Mouse (Mus musculus) lung, adult 2 months (tissue): ENCODE measurements around the gene Zswim2. TPM values are rescaled to one million over a fixed set of nuclear protein-coding genes. Genes with fewer than 3 reads are reported as not detected.

Source experiments
- DNase-seq: peaks from one replicate; pipeline ENCODE4 v3.0.0; 2022
- H3K4me1 ChIP-seq: fragments of 200-500 bp; 2 replicates; pipeline ENCODE4 v1.6.1; 2011; ENCODE audit warnings: low read length; ENCODE audit not compliant: control insufficient read depth, insufficient read depth
- H3K4me3 ChIP-seq: fragments of 200-500 bp; replicated peaks from 2 replicates; pipeline ENCODE3; 2011; ENCODE audit warnings: low read depth, mild to moderate bottlenecking, control low read depth, low read length; ENCODE audit errors: extremely low read depth
- CTCF ChIP-seq: fragments of 200-500 bp; IDR thresholded peaks from 2 replicates; pipeline ENCODE4 v1.5.1; 2011; ENCODE audit warnings: mild to moderate bottlenecking, low read length, control low read depth; ENCODE audit not compliant: insufficient read depth
- POLR2A ChIP-seq: fragments of 200-500 bp; IDR thresholded peaks from 2 replicates; pipeline ENCODE4 v1.6.1; 2011; ENCODE audit warnings: low read depth, mild to moderate bottlenecking, control low read depth, low read length, borderline replicate concordance; ENCODE audit errors: extremely low read depth
- WGBS: fragments of 180-500 bp; shearing (Covaris S2); methylation state at CpG from one replicate; pipeline ENCODE4 v1.1.7; 2018; 5-methylcytosine and 5-hydroxymethylcytosine counted together
- polyA plus RNA-seq: library from polyadenylated mRNA; depleted of rRNA; stranded (reverse); fragments of >200 nt; gene quantifications from 2 replicates; pipeline ENCODE4 v1.2.3, GENCODE M21; 2012; rRNA removed

Zswim2 gene
- polyA plus RNA-seq, 1 experiment: not detected

DNA sequence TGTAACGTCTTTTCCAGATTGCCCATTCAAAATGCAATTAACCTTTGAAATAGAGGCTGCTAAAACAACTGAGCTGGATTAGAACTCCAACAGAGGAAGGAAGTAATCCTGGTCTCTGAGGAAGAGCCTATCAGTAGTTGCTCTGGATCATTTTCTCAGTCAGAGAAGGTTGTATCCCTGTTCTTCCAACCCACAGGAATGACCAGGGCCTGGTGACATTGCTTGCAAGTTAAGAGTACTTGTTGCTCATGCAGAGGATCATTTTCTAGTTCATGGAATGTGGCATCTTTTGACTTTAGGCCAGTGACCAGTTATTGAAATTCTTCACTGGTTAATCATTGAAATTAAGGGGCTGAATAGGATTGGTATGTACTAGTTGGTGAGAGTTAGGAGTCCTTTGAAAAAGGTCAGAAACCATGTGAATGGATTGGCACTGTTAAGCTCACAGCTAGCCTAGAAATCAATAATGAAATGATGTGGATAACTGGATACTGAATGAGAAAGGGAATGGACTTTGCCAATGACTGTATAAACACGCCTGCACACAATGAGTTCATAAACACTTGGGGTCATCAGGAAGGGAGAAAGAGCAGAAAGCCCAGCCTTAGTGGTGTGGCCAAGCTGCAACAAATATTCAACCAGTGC is 39.0 kb downstream of the Zswim2 start:
- DNase-seq: no peak
- 63% methylated on average over 2 of the region's 2 CpGs for WGBS
- Histone ChIP-seq H3K4me1 (no peaks in the 10 kb centered on the region), H3K4me3 (no peak overlapping the region)
- TF ChIP-seq POLR2A (no peak), CTCF (no peak)

DNA sequence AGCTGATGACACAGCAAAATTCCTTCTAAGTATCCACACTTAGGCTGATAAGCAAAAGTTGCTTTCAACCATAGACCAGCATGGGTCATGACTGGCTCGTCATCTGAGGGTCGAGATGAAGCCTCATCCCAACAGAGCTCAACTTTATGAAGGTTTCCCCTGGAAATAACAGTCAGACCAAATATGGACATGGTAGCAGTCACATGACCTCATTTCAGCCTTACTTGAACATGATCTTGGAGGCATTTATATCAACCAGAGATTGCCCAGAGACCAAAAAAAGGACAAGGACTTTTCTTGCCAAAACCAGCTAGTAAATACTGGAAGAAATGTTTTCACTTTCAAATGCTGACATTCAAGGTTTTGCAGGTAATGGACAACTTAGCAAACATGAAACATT is 47.3 kb downstream of the Zswim2 start:
- no peak overlapping the region for H3K4me3 ChIP-seq
- no peaks in the 10 kb centered on the region for H3K4me1 ChIP-seq
- 95% methylated on average over 2 of the region's 2 CpGs for WGBS
- no peak for TF ChIP-seq POLR2A
- TF ChIP-seq CTCF: no peak
- no peak for DNase-seq

DNA sequence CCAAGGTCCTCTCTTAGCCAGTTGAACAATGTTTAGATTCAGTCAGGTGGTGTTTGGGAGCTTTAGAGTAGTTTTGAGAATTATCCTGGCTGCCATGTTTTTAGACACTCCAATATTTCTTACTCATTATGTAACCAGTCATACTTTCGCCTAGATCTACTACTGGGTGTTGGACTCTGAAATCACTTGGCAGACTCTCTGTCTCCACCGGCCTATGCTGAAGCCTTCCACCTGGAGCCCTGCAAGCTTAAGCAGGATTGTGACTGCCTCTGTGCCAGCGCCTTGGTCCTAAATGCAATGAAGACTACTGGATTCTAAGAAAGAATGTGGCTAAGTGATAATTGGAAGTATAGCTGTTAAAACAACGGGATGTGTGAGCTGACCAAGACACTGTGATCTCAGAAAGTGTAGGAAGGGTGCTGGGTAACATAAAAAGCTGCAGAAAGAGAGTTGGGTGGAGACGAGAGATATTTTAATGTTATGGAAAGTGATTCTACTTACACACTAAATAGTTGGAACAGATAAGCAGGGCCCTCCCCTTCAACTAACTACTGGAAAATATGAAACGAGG is 57.1 kb downstream of the Zswim2 start:
- DNase-seq: no peak
- H3K4me1 ChIP-seq: no peaks in the 10 kb centered on the region
- no peak for TF ChIP-seq CTCF
- TF ChIP-seq POLR2A: no peak
- 64% methylated on average over 6 of the region's 6 CpGs for WGBS
- H3K4me3 ChIP-seq: no peak overlapping the region

Other genes starting within 250 kb of the Zswim2 start
- 37.6 and 78.5 TPM in 2 replicates for gene Itgav, start 216.8 kb downstream of the Zswim2 start, polyA plus RNA-seq
- 0.18 and 0.41 TPM in 2 replicates for gene Fam171b, start 128.6 kb downstream of the Zswim2 start, polyA plus RNA-seq
- gene Gm13698, start 14.5 kb upstream of the Zswim2 start, polyA plus RNA-seq: not detected in 2 replicates
- gene Gm13693, start 20.3 kb upstream of the Zswim2 start, polyA plus RNA-seq: not detected in 2 replicates
- gene Gm13695, start 26.1 kb upstream of the Zswim2 start, polyA plus RNA-seq: not detected in 2 replicates
- not detected in 2 replicates for gene Gm13696, start 31.9 kb upstream of the Zswim2 start, polyA plus RNA-seq
- gene Gm13694, start 37.7 kb upstream of the Zswim2 start, polyA plus RNA-seq: not detected in 2 replicates
- gene Gm13697, start 43.5 kb upstream of the Zswim2 start, polyA plus RNA-seq: not detected in 2 replicates
- gene Gm13691, start 49.3 kb upstream of the Zswim2 start, polyA plus RNA-seq: not detected in 2 replicates